Mouse (Mus musculus) CH12.LX (cell line): ENCODE data around the gene Cib4. TPM values are rescaled to one million over a fixed set of nuclear protein-coding genes. Genes with fewer than 3 reads are reported as not detected.

Experiments
- DNase-seq: peaks from one replicate; pipeline ENCODE4 v3.0.0-alpha.2; 2013; ENCODE audit errors: extremely low read depth
- H3K27ac ChIP-seq: 2 replicates; pipeline ENCODE4 v1.5.1; 2012; ENCODE audit warnings: low read depth, mild to moderate bottlenecking, control low read depth, moderate library complexity; ENCODE audit not compliant: insufficient read depth
- H3K27me3 ChIP-seq: replicated peaks from 2 replicates; pipeline ENCODE3; 2012; ENCODE audit warnings: inconsistent platforms
- H3K36me3 ChIP-seq, 2 experiments: replicated peaks in 1 of 2; 2 replicates each; pipeline versions ENCODE3 to v1.6.1; 2012; ENCODE audit warnings: inconsistent platforms in 1 of 2, low read length in 1 of 2, mild to moderate bottlenecking in 1 of 2, mixed read lengths in 1 of 2, moderate library complexity in 1 of 2; ENCODE audit not compliant: control insufficient read depth in 1 of 2, insufficient read depth in 1 of 2
- H3K4me1 ChIP-seq, 2 experiments: 2 replicates each; pipeline ENCODE4 v1.6.1; 2012; ENCODE audit warnings: inconsistent platforms in 1 of 2, moderate library complexity in 1 of 2; ENCODE audit not compliant: insufficient read depth in 2 of 2, control insufficient read depth in 1 of 2
- H3K4me2 ChIP-seq: 2 replicates; pipeline ENCODE4 v1.6.1; 2012; ENCODE audit warnings: low read depth, mild to moderate bottlenecking, control low read depth; ENCODE audit not compliant: poor library complexity, insufficient read depth, severe bottlenecking
- H3K4me3 ChIP-seq, 3 experiments: fragments of 150-350 bp in 1 of 3; sonication (generic) in 1 of 3; replicated peaks in 1 of 3; 2 replicates each; pipeline versions ENCODE3 to v1.5.1; 2011 to 2012; ENCODE audit warnings: low read depth in 2 of 3, low read length in 2 of 3, mild to moderate bottlenecking in 2 of 3, moderate library complexity in 2 of 3, control low read depth in 1 of 3, improper control_type of control experiment in 1 of 3, inconsistent platforms in 1 of 3, mixed read lengths in 1 of 3; ENCODE audit not compliant: poor library complexity in 1 of 3
- H3K79me2 ChIP-seq: replicated peaks from 2 replicates; pipeline ENCODE4 v1.6.1; 2012; ENCODE audit warnings: mild to moderate bottlenecking, moderate library complexity; ENCODE audit not compliant: control insufficient read depth, poor library complexity, insufficient read depth, severe bottlenecking; ENCODE audit errors: extremely low read depth
- H3K9ac ChIP-seq: 2 replicates; pipeline ENCODE4 v1.6.1; 2012; ENCODE audit warnings: low read depth, mild to moderate bottlenecking, control low read depth, moderate library complexity; ENCODE audit not compliant: insufficient read depth
- H3K9me3 ChIP-seq: replicated peaks from 2 replicates; pipeline ENCODE3; 2012; ENCODE audit warnings: low read length, inconsistent platforms, mixed read lengths
- CTCF ChIP-seq, 2 experiments: IDR thresholded peaks in 1 of 2; conservative IDR thresholded peaks in 1 of 2; 2 replicates each; pipeline ENCODE4 v1.5.1; 2011 to 2012; ENCODE audit warnings: low read depth in 2 of 2, low read length in 2 of 2, improper control_type of control experiment in 1 of 2, inconsistent platforms in 1 of 2, mild to moderate bottlenecking in 1 of 2, moderate library complexity in 1 of 2
- E2F4 ChIP-seq: IDR thresholded peaks from 2 replicates; pipeline ENCODE4 v1.6.1; 2011; ENCODE audit warnings: low read depth, low read length, improper control_type of control experiment; ENCODE audit not compliant: insufficient replicate concordance
- ETS1 ChIP-seq: conservative IDR thresholded peaks from 2 replicates; pipeline ENCODE4 v1.6.1; 2012; ENCODE audit warnings: low read depth, mild to moderate bottlenecking, inconsistent platforms, low read length, improper control_type of control experiment, moderate library complexity
- IRF4 ChIP-seq: IDR thresholded peaks from 2 replicates; pipeline ENCODE4 v1.6.1; 2014; ENCODE audit warnings: low read depth, mild to moderate bottlenecking, inconsistent platforms, low read length, improper control_type of control experiment
- JUND ChIP-seq: conservative IDR thresholded peaks from 2 replicates; pipeline ENCODE4 v1.6.1; 2011; ENCODE audit warnings: low read depth, low read length, improper control_type of control experiment
- MAFK ChIP-seq: IDR thresholded peaks from 2 replicates; pipeline ENCODE4 v1.6.1; 2011; ENCODE audit warnings: low read length, improper control_type of control experiment; ENCODE audit not compliant: insufficient replicate concordance
- MAX ChIP-seq: IDR thresholded peaks from 2 replicates; pipeline ENCODE4 v1.6.1; 2011; ENCODE audit warnings: low read length, improper control_type of control experiment
- MEF2A ChIP-seq: IDR thresholded peaks from 2 replicates; pipeline ENCODE4 v1.6.1; 2014; ENCODE audit warnings: low read depth, mild to moderate bottlenecking, inconsistent platforms, low read length, improper control_type of control experiment, borderline replicate concordance
- MXI1 ChIP-seq: IDR thresholded peaks from 2 replicates; pipeline ENCODE4 v1.6.1; 2011; ENCODE audit warnings: mild to moderate bottlenecking, low read depth, low read length, improper control_type of control experiment
- MYC ChIP-seq: IDR thresholded peaks from 2 replicates; pipeline ENCODE4 v1.6.1; 2011; ENCODE audit warnings: low read depth, mild to moderate bottlenecking, improper control_type of control experiment, low read length
- NELFE ChIP-seq: IDR thresholded peaks from 2 replicates; pipeline ENCODE4 v1.6.1; 2011; ENCODE audit warnings: low read depth, low read length, improper control_type of control experiment
- NRF1 ChIP-seq: IDR thresholded peaks from 2 replicates; pipeline ENCODE4 v1.6.1; 2014; ENCODE audit warnings: low read depth, mild to moderate bottlenecking, inconsistent platforms, low read length, improper control_type of control experiment, moderate library complexity
- PAX5 ChIP-seq: IDR thresholded peaks from 2 replicates; pipeline ENCODE4 v1.6.1; 2012; ENCODE audit warnings: low read length, inconsistent platforms, mixed read lengths
- RAD21 ChIP-seq: IDR thresholded peaks from 2 replicates; pipeline ENCODE4 v1.6.1; 2011; ENCODE audit warnings: low read depth, mild to moderate bottlenecking, low read length, improper control_type of control experiment, moderate library complexity
- SMC3 ChIP-seq: IDR thresholded peaks from 2 replicates; pipeline ENCODE4 v1.6.1; 2011; ENCODE audit warnings: low read depth, low read length, improper control_type of control experiment
- TBP ChIP-seq: conservative IDR thresholded peaks from 2 replicates; pipeline ENCODE4 v1.6.1; 2011; ENCODE audit warnings: low read depth, low read length, improper control_type of control experiment
- UBTF ChIP-seq: IDR thresholded peaks from 2 replicates; pipeline ENCODE4 v1.6.1; 2012; ENCODE audit warnings: low read depth, mild to moderate bottlenecking, inconsistent platforms, low read length, improper control_type of control experiment, moderate library complexity
- USF2 ChIP-seq: conservative IDR thresholded peaks from 2 replicates; pipeline ENCODE4 v1.6.1; 2011; ENCODE audit warnings: low read depth, low read length, improper control_type of control experiment
- ZC3H11A ChIP-seq: IDR thresholded peaks from 2 replicates; pipeline ENCODE4 v1.6.1; 2012; ENCODE audit warnings: low read depth, mild to moderate bottlenecking, inconsistent platforms, low read length, improper control_type of control experiment
- ZKSCAN1 ChIP-seq: IDR thresholded peaks from 2 replicates; pipeline ENCODE4 v1.6.1; 2012; ENCODE audit warnings: low read depth, inconsistent platforms, low read length, improper control_type of control experiment, borderline replicate concordance
- ZMIZ1 ChIP-seq: IDR thresholded peaks from 2 replicates; pipeline ENCODE4 v1.6.1; 2012; ENCODE audit warnings: low read depth, mild to moderate bottlenecking, inconsistent platforms, low read length, improper control_type of control experiment
- ZNF384 ChIP-seq: IDR thresholded peaks from 2 replicates; pipeline ENCODE4 v1.6.1; 2012; ENCODE audit warnings: low read depth, low read length, improper control_type of control experiment, inconsistent platforms
- dilution Hi-C: fragments of 300-500 bp; cut with MboI; formaldehyde crosslinking; loops from 2 replicates; pipeline ENCODE4 v1.14.3; 2020; ENCODE audit warnings: low sequenced_read_pairs; ENCODE audit not compliant: extremely low pct_unique_long_range_greater_than_20kb, extremely low pct_ligation_motif_present
- in situ Hi-C: fragments of 300-500 bp; cut with MboI; formaldehyde crosslinking; loops from 3 replicates; pipeline ENCODE4 v1.14.3; 2019; ENCODE audit warnings: low sequenced_read_pairs, low pct_ligation_motif_present, low pct_unique_long_range_greater_than_20kb, mixed read lengths
- polyA plus RNA-seq: library from polyadenylated mRNA; unstranded; fragments of >175 nt; gene quantifications from 2 replicates; pipeline ENCODE4 v1.2.1, GENCODE M21; 2012; ENCODE audit warnings: low read depth; ENCODE audit not compliant: insufficient read length
- total RNA-seq, 2 experiments: library from RNA; depleted of rRNA; stranded (reverse); fragments of 300-350 nt in 1 of 2; fragments of >200 nt in 1 of 2; gene quantifications; 2 replicates each; pipeline ENCODE4 v1.2.3; 2012 to 2014

Cib4 gene
- total and polyA plus RNA-seq, 3 experiments: not detected

GRCm38 (mm10) chr5:30483533-30483932, 62.1 kb downstream of the Cib4 start:
- in situ Hi-C loops: loop anchor here (10.0 kb wide), 1 partner anchor 269 kb away; no protein-coding TSS in a partner anchor
- Histone ChIP-seq H3K4me3 (no peak overlapping the region), H3K9ac (no peak overlapping the region), H3K9me3 (no peaks in the 10 kb centered on the region), H3K79me2 (no peaks in the 10 kb centered on the region), H3K36me3 (no peaks in the 10 kb centered on the region), H3K27ac (no peak overlapping the region), H3K4me2 (no peak overlapping the region), H3K27me3 (peaks cover 81% of the 10 kb centered on the region), H3K4me1 (peaks cover 4 to 6% of the 10 kb centered on the region in 2 experiments; a peak in 3 of 4 replicates)
- dilution Hi-C loops: no loop called here
- TF ChIP-seq USF2: no peak
- no peak for TF ChIP-seq JUND
- TF ChIP-seq CTCF (conservative IDR thresholded peaks at IDR 0.05 in 1 of 2, IDR thresholded peaks at IDR 0.05 in 1 of 2; ENCODE audit: low read depth in 2 of 2, low read length in 2 of 2): no peak
- TF ChIP-seq MXI1: no peak
- no peak for TF ChIP-seq TBP
- no peak for TF ChIP-seq MAX
- TF ChIP-seq MAFK: no peak
- no peak for TF ChIP-seq MYC
- no peak for TF ChIP-seq ZNF384
- no peak for TF ChIP-seq ZKSCAN1
- no peak for TF ChIP-seq ETS1
- no peak for TF ChIP-seq PAX5
- TF ChIP-seq IRF4: no peak
- no peak for DNase-seq

- H3K9me3 ChIP-seq: no peaks in the 10 kb centered on the region
- in situ Hi-C loops: loop anchor here (10.0 kb wide), 1 partner anchor 268 kb away; no protein-coding TSS in a partner anchor
- H3K4me3 ChIP-seq: no peak overlapping the region
- dilution Hi-C loops: no loop called here
- H3K27me3 ChIP-seq: peaks cover 80% of the 10 kb centered on the region
- H3K79me2 ChIP-seq: no peaks in the 10 kb centered on the region
- peak; percentile 62 for DNase-seq
- no peak overlapping the region for H3K9ac ChIP-seq
- TF ChIP-seq ZC3H11A (peak; percentile 31; the same call in 1 of the 2 replicates), UBTF (no peak), RAD21 (peak; percentile 58), CTCF (conservative IDR thresholded peaks at IDR 0.05 in 1 of 2, IDR thresholded peaks at IDR 0.05 in 1 of 2; ENCODE audit: low read depth in 2 of 2, low read length in 2 of 2) (peak; percentile 50 to 78; a peak in 2 of 4 replicates), MEF2A (no peak), NELFE (no peak), NRF1 (no peak), E2F4 (no peak), ZMIZ1 (no peak), SMC3 (peak; percentile 72)
- H3K4me1 ChIP-seq: peaks cover 0 to under 1% of the 10 kb centered on the region in 2 experiments; a peak in 2 of 4 replicates
- H3K4me2 ChIP-seq: no peak overlapping the region
- no peak overlapping the region for H3K27ac ChIP-seq
- H3K36me3 ChIP-seq: no peaks in the 10 kb centered on the region
Measured at GRCm38 (mm10) chr5:30482319-30482718, 63.3 kb downstream of the Cib4 start.
